Mouse (Mus musculus): ENCODE results near the gene Spint5. TPM values are rescaled to one million over a fixed set of nuclear protein-coding genes. Genes with fewer than 3 reads are reported as not detected.

Spint5 gene
- not detected in 2 replicates for polyA plus RNA-seq (2014; fragmentation: Nextera tagmentation; extraction: Ambion mirVana)

DNA sequence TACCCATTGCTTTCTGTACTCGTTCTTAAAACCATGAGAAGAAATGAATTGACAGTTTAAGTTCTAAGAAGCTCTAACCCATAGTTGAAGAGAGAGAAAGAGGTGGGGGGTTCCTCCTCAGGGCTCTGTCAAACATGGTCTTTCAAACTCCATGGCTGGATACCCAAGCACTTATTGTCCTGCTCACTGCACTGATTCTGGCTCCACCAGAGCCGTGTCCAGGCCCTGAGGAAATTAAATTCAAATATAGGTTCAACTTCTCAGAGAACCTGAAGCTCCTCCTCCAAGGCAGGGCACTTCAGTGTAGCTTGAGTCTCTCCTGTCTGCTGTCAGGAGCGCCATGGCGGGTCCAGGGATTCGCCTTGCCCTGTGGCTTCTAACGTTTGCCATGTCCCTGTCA, at the start of gene Spint5:
Gene Spint5, plus strand, starts transcription at position 301 of the 400 bp plus-strand sequence.
- Histone ChIP-seq H3K27me3 (ENCODE audit: control insufficient read depth, insufficient read depth, low read length) (no peaks in the 10 kb centered on the region), H3K36me3 (ENCODE audit: control insufficient read depth, insufficient read depth, low read length) (no peaks in the 10 kb centered on the region), H3K9ac (ENCODE audit: low read length) (no peak within 1 kb of the TSS), H3K4me2 (ENCODE audit: low read depth) (no peak within 1 kb of the TSS), H3K4me1 (ENCODE audit: control insufficient read depth, insufficient read depth, low read length) (no peaks in the 10 kb centered on the region), H3K27ac (ENCODE audit: low read depth, low read length) (no peak within 1 kb of the TSS), H3K4me3 (ENCODE audit: low read depth, low read length) (no peak within 1 kb of the TSS), H3K9me3 (ENCODE audit: control insufficient read depth, low read length) (no peaks in the 10 kb centered on the region)
- 83% methylated on average over 6 of the region's 6 CpGs for WGBS
- ATAC-seq (ENCODE audit: insufficient read depth, low FRiP score, low TSS enrichment) (no peak), DNase-seq (ENCODE audit: low spot score) (no peak)

DNA sequence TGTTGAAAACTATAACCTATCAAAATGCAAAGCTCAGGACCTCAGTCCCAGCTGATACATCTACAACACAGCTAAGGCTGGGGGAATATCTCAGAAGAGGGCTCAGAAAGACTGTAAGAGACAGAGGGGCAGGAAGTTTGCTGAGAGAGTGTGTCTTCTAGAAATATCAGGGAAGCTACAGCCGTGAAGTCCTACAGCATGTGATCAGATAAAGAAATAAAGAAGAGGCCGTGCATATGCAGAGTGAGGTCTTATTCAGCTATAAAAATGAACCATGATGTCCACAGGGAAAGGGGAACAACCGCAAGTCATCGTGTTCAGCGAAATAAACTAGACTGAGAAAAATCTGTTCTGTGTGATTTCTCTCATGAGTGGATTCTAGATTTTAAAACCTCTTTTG, 44.8 kb upstream of the Spint5 start:
- no peaks in the 10 kb centered on the region for H3K9me3 ChIP-seq (ENCODE audit: control insufficient read depth, low read length)
- H3K9ac ChIP-seq (ENCODE audit: low read length): no peak overlapping the region
- 84% methylated on average over 5 of the region's 5 CpGs for WGBS
- H3K4me1 ChIP-seq (ENCODE audit: control insufficient read depth, insufficient read depth, low read length): no peaks in the 10 kb centered on the region
- no peaks in the 10 kb centered on the region for H3K36me3 ChIP-seq (ENCODE audit: control insufficient read depth, insufficient read depth, low read length)
- H3K27ac ChIP-seq (ENCODE audit: low read depth, low read length): no peak overlapping the region
- H3K27me3 ChIP-seq (ENCODE audit: control insufficient read depth, insufficient read depth, low read length): no peaks in the 10 kb centered on the region
- ATAC-seq (ENCODE audit: insufficient read depth, low FRiP score, low TSS enrichment) (no peak), DNase-seq (ENCODE audit: low spot score) (no peak)
- no peak overlapping the region for H3K4me2 ChIP-seq (ENCODE audit: low read depth)
- H3K4me3 ChIP-seq (ENCODE audit: low read depth, low read length): no peak overlapping the region

- Histone ChIP-seq H3K4me1 (ENCODE audit: control insufficient read depth, insufficient read depth, low read length) (no peaks in the 10 kb centered on the region), H3K4me3 (ENCODE audit: low read depth, low read length) (no peak overlapping the region), H3K27ac (ENCODE audit: low read depth, low read length) (no peak overlapping the region), H3K27me3 (ENCODE audit: control insufficient read depth, insufficient read depth, low read length) (no peaks in the 10 kb centered on the region), H3K36me3 (ENCODE audit: control insufficient read depth, insufficient read depth, low read length) (no peaks in the 10 kb centered on the region), H3K9ac (ENCODE audit: low read length) (no peak overlapping the region), H3K9me3 (ENCODE audit: control insufficient read depth, low read length) (no peaks in the 10 kb centered on the region), H3K4me2 (ENCODE audit: low read depth) (no peak overlapping the region)
- ATAC-seq (ENCODE audit: insufficient read depth, low FRiP score, low TSS enrichment) (no peak), DNase-seq (ENCODE audit: low spot score) (no peak)
- WGBS: 41% methylated on average over 1 of the region's 1 CpGs
Observed at GRCm38 (mm10) chr2:164670938-164671337, 44.2 kb upstream of the Spint5 start.

GRCm38 (mm10) chr2:164673987-164674386, 41.1 kb upstream of the Spint5 start, which contains the start of gene Wfdc11:
Gene Wfdc11, minus strand, starts transcription at chr2:164674087.
- Histone ChIP-seq H3K27me3 (ENCODE audit: control insufficient read depth, insufficient read depth, low read length) (no peaks in the 10 kb centered on the region), H3K36me3 (ENCODE audit: control insufficient read depth, insufficient read depth, low read length) (no peaks in the 10 kb centered on the region), H3K4me2 (ENCODE audit: low read depth) (no peak within 1 kb of the TSS), H3K4me3 (ENCODE audit: low read depth, low read length) (no peak within 1 kb of the TSS), H3K9ac (ENCODE audit: low read length) (no peak within 1 kb of the TSS), H3K27ac (ENCODE audit: low read depth, low read length) (no peak within 1 kb of the TSS), H3K9me3 (ENCODE audit: control insufficient read depth, low read length) (no peaks in the 10 kb centered on the region), H3K4me1 (ENCODE audit: control insufficient read depth, insufficient read depth, low read length) (no peaks in the 10 kb centered on the region)
- 84% methylated on average over 7 of the region's 7 CpGs for WGBS
- DNase-seq (ENCODE audit: low spot score): no peak
- ATAC-seq (ENCODE audit: insufficient read depth, low FRiP score, low TSS enrichment): no peak

DNA sequence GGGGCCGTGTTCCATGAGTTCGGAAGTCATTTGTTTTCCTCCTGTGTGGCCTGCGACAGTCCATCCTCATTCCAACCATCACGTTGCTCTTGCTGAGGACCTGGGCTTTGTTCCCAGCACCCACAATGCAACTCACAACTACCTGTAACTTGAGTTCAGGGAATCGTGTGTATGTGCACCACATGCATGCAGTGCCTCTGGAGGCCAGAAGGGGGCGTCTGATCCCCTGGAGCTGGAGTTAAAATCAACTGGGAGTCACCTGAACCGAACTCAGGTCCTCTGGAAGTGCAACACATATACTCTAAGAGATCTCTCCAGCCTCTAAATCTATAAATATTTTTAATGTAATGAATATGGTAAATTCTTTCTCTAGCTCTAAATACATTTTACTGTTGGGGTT, 39.0 kb upstream of the Spint5 start:
- Histone ChIP-seq H3K9me3 (ENCODE audit: control insufficient read depth, low read length) (no peaks in the 10 kb centered on the region), H3K27ac (ENCODE audit: low read depth, low read length) (no peak overlapping the region), H3K4me3 (ENCODE audit: low read depth, low read length) (no peak overlapping the region), H3K9ac (ENCODE audit: low read length) (no peak overlapping the region), H3K36me3 (ENCODE audit: control insufficient read depth, insufficient read depth, low read length) (no peaks in the 10 kb centered on the region), H3K4me2 (ENCODE audit: low read depth) (no peak overlapping the region), H3K27me3 (ENCODE audit: control insufficient read depth, insufficient read depth, low read length) (no peaks in the 10 kb centered on the region), H3K4me1 (ENCODE audit: control insufficient read depth, insufficient read depth, low read length) (no peaks in the 10 kb centered on the region)
- 80% methylated on average over 7 of the region's 7 CpGs for WGBS
- ATAC-seq (ENCODE audit: insufficient read depth, low FRiP score, low TSS enrichment) (no peak), DNase-seq (ENCODE audit: low spot score) (no peak)

DNA sequence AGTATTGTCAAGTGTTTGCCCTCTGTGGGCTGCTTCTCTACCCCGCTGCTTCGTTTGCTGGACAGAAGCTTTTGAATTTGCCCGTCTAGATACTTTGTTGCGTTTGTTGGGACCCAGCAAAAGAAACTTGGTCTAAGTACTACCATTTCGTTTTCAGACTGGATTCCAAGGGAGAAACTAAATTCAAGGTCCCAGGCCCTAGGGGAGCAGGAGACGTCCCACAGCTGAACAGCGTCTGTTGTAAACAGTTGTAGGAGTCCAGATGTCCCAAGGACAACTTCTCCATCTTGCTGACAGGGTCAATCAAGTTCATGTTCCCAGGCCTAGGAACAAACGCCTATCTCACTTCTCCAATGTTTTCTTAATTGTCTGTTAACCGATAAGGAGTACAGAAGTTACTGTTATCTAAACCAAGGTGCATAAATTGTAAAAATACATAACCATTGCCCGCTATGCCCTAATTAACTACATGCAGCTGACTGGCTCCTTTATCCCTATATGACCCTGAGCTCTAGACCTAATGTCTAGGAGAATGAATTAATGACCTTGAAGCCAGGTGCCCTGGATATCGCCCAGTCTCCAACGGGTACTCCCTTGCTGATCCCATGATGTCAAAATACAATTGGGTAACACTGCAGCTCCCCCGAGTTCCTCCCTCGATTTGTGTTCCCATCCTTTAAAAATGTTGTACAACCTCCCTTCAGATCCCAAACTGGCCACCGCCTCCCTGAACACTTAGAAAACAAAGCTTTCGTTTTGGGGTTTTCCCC, 38.0 kb upstream of the Spint5 start:
- no peak for DNase-seq (ENCODE audit: low spot score)
- H3K9ac ChIP-seq (ENCODE audit: low read length): no peak overlapping the region
- H3K4me2 ChIP-seq (ENCODE audit: low read depth): no peak overlapping the region
- no peaks in the 10 kb centered on the region for H3K27me3 ChIP-seq (ENCODE audit: control insufficient read depth, insufficient read depth, low read length)
- no peak for ATAC-seq (ENCODE audit: insufficient read depth, low FRiP score, low TSS enrichment)
- no peak overlapping the region for H3K27ac ChIP-seq (ENCODE audit: low read depth, low read length)
- no peaks in the 10 kb centered on the region for H3K9me3 ChIP-seq (ENCODE audit: control insufficient read depth, low read length)
- no peaks in the 10 kb centered on the region for H3K36me3 ChIP-seq (ENCODE audit: control insufficient read depth, insufficient read depth, low read length)
- H3K4me1 ChIP-seq (ENCODE audit: control insufficient read depth, insufficient read depth, low read length): no peaks in the 10 kb centered on the region
- 86% methylated on average over 16 of the region's 16 CpGs for WGBS
- no peak overlapping the region for H3K4me3 ChIP-seq (ENCODE audit: low read depth, low read length)

- Histone ChIP-seq H3K36me3 (ENCODE audit: control insufficient read depth, insufficient read depth, low read length) (no peaks in the 10 kb centered on the region), H3K9me3 (ENCODE audit: control insufficient read depth, low read length) (no peaks in the 10 kb centered on the region), H3K4me1 (ENCODE audit: control insufficient read depth, insufficient read depth, low read length) (no peaks in the 10 kb centered on the region), H3K9ac (ENCODE audit: low read length) (no peak overlapping the region), H3K4me2 (ENCODE audit: low read depth) (peak overlapping the region; percentile 41), H3K4me3 (ENCODE audit: low read depth, low read length) (0 out of 2 replicates have a peak overlapping the region, but pooled peaks have one; percentile 5), H3K27me3 (ENCODE audit: control insufficient read depth, insufficient read depth, low read length) (no peaks in the 10 kb centered on the region), H3K27ac (ENCODE audit: low read depth, low read length) (no peak overlapping the region)
- ATAC-seq (ENCODE audit: insufficient read depth, low FRiP score, low TSS enrichment) (peak; percentile 50), DNase-seq (ENCODE audit: low spot score) (peak; percentile 83)
- WGBS: 26% methylated on average over 19 of the region's 19 CpGs
Observed at GRCm38 (mm10) chr2:164678848-164679625, 36.1 kb upstream of the Spint5 start.

- no peaks in the 10 kb centered on the region for H3K27me3 ChIP-seq (ENCODE audit: control insufficient read depth, insufficient read depth, low read length)
- no peak overlapping the region for H3K27ac ChIP-seq (ENCODE audit: low read depth, low read length)
- H3K4me1 ChIP-seq (ENCODE audit: control insufficient read depth, insufficient read depth, low read length): no peaks in the 10 kb centered on the region
- H3K36me3 ChIP-seq (ENCODE audit: control insufficient read depth, insufficient read depth, low read length): no peaks in the 10 kb centered on the region
- H3K4me2 ChIP-seq (ENCODE audit: low read depth): no peak overlapping the region
- H3K4me3 ChIP-seq (ENCODE audit: low read depth, low read length): no peak overlapping the region
- DNase-seq (ENCODE audit: low spot score) (no peak), ATAC-seq (ENCODE audit: insufficient read depth, low FRiP score, low TSS enrichment) (no peak)
- H3K9ac ChIP-seq (ENCODE audit: low read length): no peak overlapping the region
- 56% methylated on average over 3 of the region's 3 CpGs for WGBS
- no peaks in the 10 kb centered on the region for H3K9me3 ChIP-seq (ENCODE audit: control insufficient read depth, low read length)
Observed at GRCm38 (mm10) chr2:164679906-164680305, 35.2 kb upstream of the Spint5 start.
